Mouse (Mus musculus) liver, postnatal 0 days (tissue): ENCODE results near the gene Rnf181.

Source experiments
- CTCF ChIP-seq: sonication (generic); IDR thresholded peaks from 2 replicates; pipeline ENCODE4 v1.5.1; 2016; ENCODE audit warnings: antibody characterized with exemption, low read depth
- EP300 ChIP-seq: IDR thresholded peaks from 2 replicates; pipeline ENCODE4 v1.6.1; 2016; ENCODE audit warnings: antibody characterized with exemption, low read depth, mild to moderate bottlenecking

DNA sequence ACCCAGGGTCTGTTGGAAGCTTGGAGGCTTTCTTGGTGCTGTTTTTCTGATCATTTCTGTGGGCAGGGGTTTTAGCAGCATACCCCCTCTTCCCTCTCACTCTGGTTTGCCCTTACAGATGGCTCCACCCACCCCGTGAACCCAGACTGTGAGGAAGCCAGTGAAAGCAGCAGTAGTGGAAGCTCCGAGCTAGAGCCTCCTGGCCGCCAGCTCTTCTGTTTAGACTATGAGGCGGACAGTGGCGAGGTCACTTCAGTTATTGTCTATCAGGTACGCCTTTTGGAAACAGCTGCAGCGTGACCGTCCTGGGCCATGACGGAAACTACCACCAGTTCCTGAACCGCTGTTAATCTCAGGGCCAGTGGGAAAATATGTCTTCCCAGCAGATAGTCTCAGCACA is 18.3 kb downstream of the Rnf181 start:
- TF ChIP-seq CTCF (no peak), EP300 (no peak)
